Mouse (Mus musculus) limb, embryonic 15.5 days (tissue): ENCODE measurements around the gene Zbtb16. TPM values are rescaled to one million over a fixed set of nuclear protein-coding genes. Genes with fewer than 3 reads are reported as not detected.
A peak's percentile ranks its signal among the peaks of the same experiment; 100 is the strongest.

Experiments
- ATAC-seq: fragments of 200-750 bp; cut with Nextera tagmentation; 2 replicates; pipeline ENCODE4 v1.8.0; 2017; ENCODE audit warnings: low read depth, moderate TSS enrichment; ENCODE audit not compliant: insufficient number of reproducible peaks, low FRiP score, low TSS enrichment
- H3K27ac ChIP-seq: fragments of 300-500 bp; sonication (generic); 2 replicates; pipeline ENCODE4 v1.5.1; 2015; ENCODE audit warnings: moderate library complexity, mild to moderate bottlenecking, inconsistent platforms
- H3K27me3 ChIP-seq: fragments of 300-500 bp; sonication (generic); 2 replicates; pipeline ENCODE4 v1.6.1; 2015; ENCODE audit warnings: inconsistent platforms
- H3K36me3 ChIP-seq: fragments of 300-500 bp; sonication (generic); 2 replicates; pipeline ENCODE4 v1.6.1; 2015; ENCODE audit warnings: inconsistent platforms
- H3K4me1 ChIP-seq: fragments of 300-500 bp; sonication (generic); 2 replicates; pipeline ENCODE4 v1.6.1; 2015; ENCODE audit warnings: inconsistent platforms
- H3K4me2 ChIP-seq: fragments of 300-500 bp; sonication (generic); 2 replicates; pipeline ENCODE4 v1.6.1; 2015; ENCODE audit warnings: mild to moderate bottlenecking, inconsistent platforms
- H3K4me3 ChIP-seq: fragments of 300-500 bp; sonication (generic); 2 replicates; pipeline ENCODE4 v1.5.1; 2015; ENCODE audit warnings: mild to moderate bottlenecking, inconsistent platforms
- H3K9ac ChIP-seq: fragments of 300-500 bp; sonication (generic); 2 replicates; pipeline ENCODE4 v1.6.1; 2015; ENCODE audit warnings: inconsistent platforms
- H3K9me3 ChIP-seq: fragments of 300-500 bp; sonication (generic); 2 replicates; pipeline ENCODE4 v1.6.1; 2016; ENCODE audit warnings: inconsistent platforms
- WGBS: fragments of 180-500 bp; shearing (Covaris S2); methylation state at CpG from one replicate; pipeline ENCODE4 v1.1.7; 2015; 5-methylcytosine and 5-hydroxymethylcytosine counted together
- polyA plus RNA-seq: library from polyadenylated mRNA; unstranded; fragments of >200 nt; fragmentation: Nextera tagmentation; extraction: Ambion mirVana; gene quantifications from 2 replicates; pipeline ENCODE4 v1.2.1, GENCODE M21; 2015

Gene Zbtb16
- polyA plus RNA-seq, 1 experiment from 2014 or later = 5.7 TPM

DNA sequence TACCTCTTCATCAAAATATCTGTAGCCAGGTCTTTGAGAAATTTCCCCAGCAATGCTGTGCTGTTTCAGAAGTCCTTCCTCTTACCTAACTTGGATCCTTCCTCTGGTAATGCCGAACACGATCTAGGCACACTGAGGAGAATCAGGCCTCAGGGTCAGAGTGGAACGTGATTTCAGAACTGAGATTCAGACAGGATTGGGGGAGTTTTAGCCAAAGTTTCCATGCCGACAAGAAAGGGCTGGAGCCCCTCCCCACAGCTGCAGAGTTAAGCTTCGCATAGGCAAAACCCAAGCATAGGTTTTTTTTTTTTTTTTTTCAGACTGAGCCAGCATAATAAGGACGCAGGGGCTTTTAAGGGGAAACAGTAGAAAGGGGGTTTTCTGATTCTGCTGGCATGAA is 12.2 kb downstream of the Zbtb16 start:
- H3K4me3 ChIP-seq = no peak overlapping the region
- peaks cover 36% of the 10 kb centered on the region for H3K4me1 ChIP-seq
- no peaks in the 10 kb centered on the region for H3K9me3 ChIP-seq
- H3K27me3 ChIP-seq = peaks cover 69% of the 10 kb centered on the region
- ATAC-seq = no peak
- 21% methylated on average over 6 of the region's 6 CpGs for WGBS
- no peaks in the 10 kb centered on the region for H3K36me3 ChIP-seq
- H3K4me2 ChIP-seq = no peak overlapping the region
- no peak overlapping the region for H3K27ac ChIP-seq
- no peak overlapping the region for H3K9ac ChIP-seq

DNA sequence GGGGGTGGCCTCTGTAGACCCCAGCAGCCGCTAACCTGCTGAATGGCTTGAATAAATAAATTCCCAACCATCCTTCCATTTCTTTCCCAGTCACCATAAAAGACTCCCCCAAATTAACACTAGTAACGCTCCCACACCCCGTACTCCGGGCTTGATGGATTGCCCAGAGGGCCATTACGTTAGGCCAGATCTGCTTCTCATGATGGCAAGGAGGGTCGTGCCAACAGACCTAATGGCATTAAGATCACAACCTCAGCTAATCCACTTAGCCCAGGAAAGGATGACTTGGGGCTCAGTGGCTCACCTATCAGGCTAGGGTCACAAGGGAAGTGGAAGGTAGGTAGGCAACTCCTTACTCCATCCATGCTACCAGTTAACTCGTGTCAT is 12.7 kb downstream of the Zbtb16 start:
- Histone ChIP-seq H3K4me3 (no peak overlapping the region), H3K4me1 (peaks cover 36% of the 10 kb centered on the region), H3K4me2 (no peak overlapping the region), H3K9ac (no peak overlapping the region), H3K27ac (no peak overlapping the region), H3K9me3 (no peaks in the 10 kb centered on the region), H3K27me3 (peaks cover 68% of the 10 kb centered on the region), H3K36me3 (no peaks in the 10 kb centered on the region)
- WGBS = 16% methylated on average over 7 of the region's 7 CpGs
- no peak for ATAC-seq

DNA sequence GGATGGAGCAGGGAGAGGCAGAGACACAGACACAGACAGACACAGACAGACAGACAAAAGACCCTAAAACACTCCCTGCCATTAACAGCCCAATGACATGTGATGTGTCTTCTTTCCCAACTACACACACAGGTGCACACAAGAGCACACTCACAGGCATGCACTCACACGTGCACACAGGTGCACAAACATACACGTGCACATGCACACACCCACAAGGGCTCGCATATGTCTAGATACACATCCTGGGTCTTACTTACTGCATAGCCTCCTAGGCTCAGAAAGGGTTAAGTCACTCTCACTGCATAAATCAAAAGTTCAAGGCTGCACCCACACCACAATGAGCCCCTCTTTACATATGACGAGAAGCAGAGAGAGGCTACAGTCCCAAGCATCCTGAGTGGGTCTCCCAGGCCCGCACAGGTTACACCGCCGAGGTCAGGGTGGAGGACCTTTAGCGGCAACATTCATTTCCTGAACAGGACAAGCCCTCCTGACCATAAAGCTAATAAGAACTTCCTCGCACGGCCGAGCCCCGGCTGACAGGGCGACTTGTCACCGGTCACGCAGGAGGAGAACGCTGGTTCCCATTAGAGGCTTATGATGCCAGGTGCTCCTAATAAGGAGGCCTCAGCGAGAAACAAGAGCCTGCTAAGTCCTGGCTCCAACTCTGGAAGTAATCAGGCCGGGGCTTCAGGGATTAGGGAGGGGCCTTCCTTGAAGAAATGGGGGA is 13.3 kb downstream of the Zbtb16 start:
- Histone ChIP-seq H3K27ac (no peak overlapping the region), H3K9me3 (no peaks in the 10 kb centered on the region), H3K4me1 (peaks cover 36% of the 10 kb centered on the region), H3K27me3 (peaks cover 64% of the 10 kb centered on the region), H3K4me2 (0 out of 2 replicates have a peak overlapping the region, but pooled peaks have one; percentile 10), H3K9ac (no peak overlapping the region), H3K36me3 (no peaks in the 10 kb centered on the region), H3K4me3 (no peak overlapping the region)
- 14% methylated on average over 18 of the region's 18 CpGs for WGBS
- ATAC-seq = peak; percentile 25; the same call in 1 of the 2 replicates

DNA sequence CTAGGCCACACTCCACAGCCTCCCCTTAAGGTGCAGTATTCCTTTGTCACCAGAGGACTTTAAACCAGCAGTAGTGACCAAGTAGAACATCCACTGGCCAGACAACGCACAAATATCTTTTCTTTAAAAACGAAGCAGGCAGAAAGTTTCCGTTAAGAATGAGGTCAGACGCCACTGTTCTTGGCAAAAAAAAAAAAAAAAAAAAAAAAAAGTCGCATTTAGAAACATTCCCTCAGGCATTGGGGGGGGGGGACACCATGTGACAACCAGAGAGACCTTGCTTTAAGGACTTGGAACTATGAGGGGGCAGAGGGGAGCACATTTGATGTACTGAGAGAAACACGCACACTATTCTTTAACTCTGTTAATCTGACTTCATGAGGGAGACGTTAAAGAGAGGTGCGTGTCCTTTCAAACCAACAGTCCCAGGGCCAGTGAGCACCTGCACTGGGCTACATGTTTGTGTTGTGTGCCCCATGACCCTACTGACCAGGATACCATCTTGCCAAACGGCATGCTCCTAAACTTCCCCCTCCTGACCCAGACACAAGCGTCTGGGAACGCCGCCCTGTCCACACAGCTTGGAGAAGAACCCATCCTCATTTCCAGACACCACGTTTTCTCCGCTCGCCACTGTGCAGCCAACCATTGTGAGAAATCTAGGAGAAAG is 14.0 kb downstream of the Zbtb16 start:
- Histone ChIP-seq H3K4me1 (peaks cover 36% of the 10 kb centered on the region), H3K4me2 (no peak overlapping the region), H3K9me3 (no peaks in the 10 kb centered on the region), H3K27ac (no peak overlapping the region), H3K9ac (no peak overlapping the region), H3K36me3 (no peaks in the 10 kb centered on the region), H3K27me3 (peaks cover 67% of the 10 kb centered on the region), H3K4me3 (no peak overlapping the region)
- WGBS = 48% methylated on average over 15 of the region's 15 CpGs
- no peak for ATAC-seq

DNA sequence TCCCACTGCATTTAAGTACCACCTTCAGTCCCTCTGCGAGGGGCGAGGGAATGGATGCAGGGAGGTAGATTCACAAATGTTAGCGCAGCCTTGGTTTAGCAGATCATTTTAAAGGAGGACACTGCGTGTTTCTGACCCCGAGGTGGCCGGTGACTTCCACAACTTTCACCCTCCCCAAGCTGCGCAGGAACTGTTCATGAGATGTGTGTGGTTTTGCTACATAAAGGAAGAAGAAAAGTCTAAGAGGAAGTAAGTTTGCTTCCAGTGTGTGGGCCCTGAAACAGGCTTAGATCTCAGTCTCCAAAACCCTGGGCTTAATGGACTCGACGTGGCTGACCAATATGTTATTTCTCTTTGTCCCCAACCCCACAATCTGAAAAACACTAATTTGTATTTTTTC is 14.6 kb downstream of the Zbtb16 start:
- Histone ChIP-seq H3K9me3 (no peaks in the 10 kb centered on the region), H3K4me1 (peaks cover 36% of the 10 kb centered on the region), H3K36me3 (no peaks in the 10 kb centered on the region), H3K27me3 (peaks cover 62% of the 10 kb centered on the region), H3K4me3 (no peak overlapping the region), H3K4me2 (no peak overlapping the region), H3K27ac (no peak overlapping the region), H3K9ac (no peak overlapping the region)
- WGBS = 45% methylated on average over 9 of the region's 9 CpGs
- no peak for ATAC-seq

DNA sequence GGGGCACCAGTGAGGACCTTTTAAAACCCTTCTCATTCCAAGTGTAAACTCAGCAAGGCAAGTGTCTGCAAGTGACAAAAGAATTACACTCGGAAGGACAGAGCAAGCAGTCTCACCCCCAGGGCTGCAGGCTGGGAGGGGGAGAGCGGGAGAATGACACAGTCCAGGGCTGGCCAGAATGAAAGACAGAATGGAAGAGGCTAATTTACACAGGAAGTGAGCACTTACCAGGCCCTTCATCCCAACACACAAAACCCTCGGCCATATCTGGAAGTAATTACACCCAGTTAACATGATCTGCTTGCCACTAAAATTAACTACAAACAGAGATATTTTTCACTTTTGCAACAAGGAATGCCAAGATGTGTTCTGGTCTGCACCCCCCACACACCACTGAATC is 15.2 kb downstream of the Zbtb16 start:
- Histone ChIP-seq H3K4me1 (peaks cover 36% of the 10 kb centered on the region), H3K27me3 (peaks cover 56% of the 10 kb centered on the region), H3K27ac (no peak overlapping the region), H3K9ac (no peak overlapping the region), H3K9me3 (no peaks in the 10 kb centered on the region), H3K36me3 (no peaks in the 10 kb centered on the region), H3K4me2 (no peak overlapping the region), H3K4me3 (no peak overlapping the region)
- 21% methylated on average over 3 of the region's 3 CpGs for WGBS
- ATAC-seq = no peak

DNA sequence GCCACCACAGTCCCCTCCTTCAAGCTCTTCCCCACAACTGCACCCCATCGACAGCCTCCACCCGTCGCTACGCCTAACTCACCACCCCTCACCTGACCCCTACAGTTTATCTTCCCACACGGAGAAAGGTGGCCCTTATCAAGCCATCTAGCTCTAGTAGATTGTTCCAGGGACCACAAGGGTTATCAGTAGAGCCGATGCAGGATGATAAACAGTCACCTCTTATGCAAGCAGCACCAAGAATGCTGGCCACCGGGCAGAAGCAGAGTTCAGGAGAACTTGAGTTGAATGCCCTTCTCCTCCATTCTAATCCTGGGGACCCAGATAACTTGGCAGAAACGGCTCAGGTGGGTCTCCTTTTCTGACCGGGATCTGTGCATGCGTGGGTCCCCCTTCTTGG is 16.3 kb downstream of the Zbtb16 start:
- no peaks in the 10 kb centered on the region for H3K9me3 ChIP-seq
- H3K4me3 ChIP-seq = no peak overlapping the region
- ATAC-seq = no peak
- no peak overlapping the region for H3K9ac ChIP-seq
- peaks cover 37% of the 10 kb centered on the region for H3K4me1 ChIP-seq
- H3K36me3 ChIP-seq = no peaks in the 10 kb centered on the region
- H3K4me2 ChIP-seq = no peak overlapping the region
- H3K27ac ChIP-seq = no peak overlapping the region
- H3K27me3 ChIP-seq = peaks cover 47% of the 10 kb centered on the region
- WGBS = 67% methylated on average over 10 of the region's 10 CpGs

DNA sequence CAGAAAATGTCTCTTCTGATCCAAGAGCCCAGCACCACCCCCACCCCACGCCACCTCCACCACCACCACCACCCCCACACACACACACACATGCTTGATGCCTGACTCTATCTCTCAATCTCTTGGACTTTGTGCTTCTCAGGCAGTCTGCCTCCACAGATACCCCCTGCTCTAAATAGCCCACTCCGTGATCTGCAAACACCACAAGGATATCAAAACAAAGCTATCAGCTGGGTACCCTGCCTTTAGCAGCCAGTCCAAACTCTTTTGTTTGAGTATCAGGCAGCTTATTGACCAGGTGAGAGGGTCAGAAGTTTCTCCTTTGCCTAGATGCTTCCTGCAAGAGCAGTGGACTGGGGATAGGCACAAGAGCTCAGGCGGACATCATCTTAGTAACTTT is 16.9 kb downstream of the Zbtb16 start:
- WGBS = 85% methylated on average over 3 of the region's 3 CpGs
- H3K4me1 ChIP-seq = peaks cover 37% of the 10 kb centered on the region
- no peak overlapping the region for H3K4me2 ChIP-seq
- H3K36me3 ChIP-seq = no peaks in the 10 kb centered on the region
- no peak overlapping the region for H3K4me3 ChIP-seq
- H3K9me3 ChIP-seq = no peaks in the 10 kb centered on the region
- peaks cover 44% of the 10 kb centered on the region for H3K27me3 ChIP-seq
- no peak overlapping the region for H3K9ac ChIP-seq
- H3K27ac ChIP-seq = no peak overlapping the region
- no peak for ATAC-seq

DNA sequence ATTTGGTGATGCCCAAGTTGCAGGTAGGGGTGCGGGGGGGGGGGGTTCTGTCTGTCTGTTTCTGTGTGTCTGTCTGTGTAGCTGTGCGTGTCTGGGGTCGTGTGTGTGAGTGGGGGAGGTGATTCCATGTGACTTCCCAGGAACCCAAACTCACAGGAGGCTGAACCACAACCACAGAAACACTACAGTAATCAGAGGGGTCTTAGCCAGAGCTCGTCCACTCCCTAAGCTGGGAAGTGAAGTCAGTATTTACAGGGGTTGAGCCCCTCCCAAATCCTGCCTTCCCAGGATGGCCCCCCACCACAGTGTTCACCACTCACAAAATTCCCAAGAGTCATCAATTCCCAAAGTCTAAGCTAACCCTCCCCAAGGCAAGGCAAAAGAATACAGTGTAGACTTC is 18.1 kb downstream of the Zbtb16 start:
- no peaks in the 10 kb centered on the region for H3K36me3 ChIP-seq
- WGBS = 72% methylated on average over 4 of the region's 4 CpGs

DNA sequence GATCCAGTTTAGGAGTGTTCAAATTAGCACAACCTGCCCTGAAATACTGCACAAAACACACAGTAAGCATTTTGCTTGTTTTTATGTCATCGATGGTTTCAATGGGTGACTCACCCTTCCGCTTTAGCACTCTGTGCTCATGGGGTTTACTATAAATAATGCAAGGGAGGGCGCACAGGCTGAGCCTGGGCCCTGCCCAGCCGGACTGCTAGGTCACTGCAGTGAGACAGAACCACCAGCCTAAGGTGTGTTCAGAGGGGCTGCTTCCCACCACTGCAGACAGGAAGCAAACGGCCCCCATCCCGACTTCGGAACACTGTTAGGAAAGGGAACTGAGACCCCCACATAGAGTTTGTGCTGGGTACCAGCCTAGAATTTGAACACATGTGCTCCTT is 18.6 kb downstream of the Zbtb16 start:
- no peak overlapping the region for H3K4me3 ChIP-seq
- WGBS = 80% methylated on average over 7 of the region's 7 CpGs
- no peaks in the 10 kb centered on the region for H3K36me3 ChIP-seq
- no peaks in the 10 kb centered on the region for H3K9me3 ChIP-seq
- H3K27me3 ChIP-seq = peaks cover 38% of the 10 kb centered on the region
- H3K9ac ChIP-seq = no peak overlapping the region
- H3K27ac ChIP-seq = no peak overlapping the region
- ATAC-seq = no peak
- no peak overlapping the region for H3K4me2 ChIP-seq
- peaks cover 21% of the 10 kb centered on the region for H3K4me1 ChIP-seq

More for the DNA sequence above, 18.1 kb downstream of the Zbtb16 start:
- H3K4me1 ChIP-seq = peaks cover 26% of the 10 kb centered on the region
- H3K9me3 ChIP-seq = no peaks in the 10 kb centered on the region
- no peak for ATAC-seq
- H3K4me3 ChIP-seq = no peak overlapping the region
- peaks cover 43% of the 10 kb centered on the region for H3K27me3 ChIP-seq
- no peak overlapping the region for H3K4me2 ChIP-seq
- H3K27ac ChIP-seq = no peak overlapping the region
- no peak overlapping the region for H3K9ac ChIP-seq

DNA sequence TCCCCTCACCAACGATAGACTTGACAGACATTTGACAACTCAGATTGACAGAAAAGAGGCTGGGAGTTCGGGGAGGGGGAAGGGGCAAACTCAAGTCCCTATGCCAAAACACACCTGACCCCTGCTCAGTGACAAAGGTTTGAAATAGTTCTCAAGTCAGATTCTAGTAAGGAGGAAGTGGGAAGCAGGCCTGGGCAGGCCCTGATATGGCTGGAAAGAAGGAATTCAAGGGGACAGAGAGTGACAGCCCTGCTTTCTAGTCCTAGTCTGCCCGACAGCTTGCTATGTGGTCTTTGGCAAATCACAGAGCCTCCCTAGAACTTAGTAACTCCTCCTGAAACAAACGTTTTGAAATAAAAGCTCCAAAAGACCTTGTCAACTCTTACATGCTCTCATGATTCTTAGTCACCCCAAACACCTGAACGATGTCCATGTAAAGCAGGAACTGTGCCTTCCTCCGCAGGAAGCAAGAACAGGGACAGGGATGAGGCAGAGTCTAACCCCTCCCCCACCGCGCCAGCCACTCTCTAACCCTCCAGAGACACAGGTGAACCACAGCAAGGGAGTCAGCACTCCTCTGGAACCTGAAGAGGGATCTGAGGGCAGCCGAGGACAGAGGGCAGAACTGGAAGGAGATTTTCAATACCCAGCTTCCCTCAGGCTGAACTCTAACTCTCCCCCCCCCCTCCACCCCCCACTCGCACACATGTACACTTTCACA is 19.2 kb downstream of the Zbtb16 start:
- Histone ChIP-seq H3K4me1 (peaks cover 17% of the 10 kb centered on the region; the same call in 1 of the 2 replicates), H3K9me3 (no peaks in the 10 kb centered on the region), H3K4me2 (no peak overlapping the region), H3K27me3 (peaks cover 34% of the 10 kb centered on the region), H3K27ac (no peak overlapping the region), H3K36me3 (no peaks in the 10 kb centered on the region), H3K9ac (no peak overlapping the region), H3K4me3 (no peak overlapping the region)
- 41% methylated on average over 10 of the region's 10 CpGs for WGBS
- no peak for ATAC-seq

DNA sequence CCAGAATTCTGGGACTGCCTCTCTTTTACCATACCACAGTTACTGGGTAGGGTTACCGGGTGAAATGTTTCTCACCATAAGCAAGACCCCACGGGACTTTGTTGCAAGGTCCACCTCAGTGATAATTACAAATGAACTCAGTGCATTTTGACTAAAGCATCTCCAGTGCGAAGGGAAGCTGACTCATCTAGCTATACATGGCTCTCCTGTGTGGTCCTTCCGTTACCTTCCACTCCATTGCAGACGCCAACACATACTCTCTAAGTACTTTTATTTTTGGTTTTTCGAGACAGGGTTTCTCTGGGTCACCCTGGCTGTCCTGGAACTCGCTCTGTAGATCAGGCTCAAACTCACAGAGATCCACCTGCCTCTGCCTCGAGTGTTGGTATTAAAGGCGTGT is 19.9 kb downstream of the Zbtb16 start:
- no peak overlapping the region for H3K9ac ChIP-seq
- H3K4me2 ChIP-seq = no peak overlapping the region
- no peaks in the 10 kb centered on the region for H3K36me3 ChIP-seq
- ATAC-seq = no peak
- peaks cover 40% of the 10 kb centered on the region for H3K27me3 ChIP-seq
- H3K27ac ChIP-seq = no peak overlapping the region
- H3K4me1 ChIP-seq = peaks cover 12% of the 10 kb centered on the region; the same call in 1 of the 2 replicates
- no peak overlapping the region for H3K4me3 ChIP-seq
- H3K9me3 ChIP-seq = no peaks in the 10 kb centered on the region
- 93% methylated on average over 9 of the region's 9 CpGs for WGBS
